10 mouse cellular contexts compared by ENCODE assay signal in genomic region chr8:10805405-10806151, GRCm38 (mm10).
DNase-seq lines count a peak whose midpoint lies in the region; ATAC-seq lines count a peak whose summit lies in the region.
"Had no signal": no experiment of that assay in that cellular context is flagged by ENCODE, and none has a peak within 500 bp of the region (broad histone marks: within the 10 kb centered on the region; RNA-seq: fewer than 3 reads in every experiment).

No protein-coding gene starts in this region.

- no peak for ATAC-seq in heart, embryonic 12.5 days (ENCODE audit: insufficient number of reproducible peaks, low FRiP score)
- peak; percentile 48; the same call in 1 of the 2 replicates for ATAC-seq in forebrain, embryonic 12.5 days (ENCODE audit: low FRiP score)
- ATAC-seq in kidney, embryonic 15.5 days (replicated peaks; ENCODE audit: low FRiP score) = 0 out of 2 replicates have a peak, but pooled peaks have one; percentile 43

- no peak overlapping the region for H3K4me3 ChIP-seq in heart, embryonic 12.5 days
- H3K4me3 ChIP-seq in forebrain, embryonic 12.5 days (replicated peaks) = no peak overlapping the region
- no peak overlapping the region for H3K4me3 ChIP-seq in kidney, embryonic 15.5 days (replicated peaks)
- H3K4me3 ChIP-seq: heart, adult 2 months had no signal

- H3K27me3 ChIP-seq in heart, embryonic 12.5 days (replicated peaks) = no peaks in the 10 kb centered on the region
- no peaks in the 10 kb centered on the region for H3K27me3 ChIP-seq in forebrain, embryonic 12.5 days
- H3K27me3 ChIP-seq in kidney, embryonic 15.5 days = peaks cover 21% of the 10 kb centered on the region; the same call in 1 of the 2 replicates

- H3K9ac ChIP-seq in heart, embryonic 12.5 days = 0 out of 2 replicates have a peak overlapping the region, but pooled peaks have one; percentile 8
- H3K9ac ChIP-seq in forebrain, embryonic 12.5 days = peak overlapping the region; percentile 42; the same call in 1 of the 2 replicates
- H3K9ac ChIP-seq in kidney, embryonic 15.5 days = no peak overlapping the region

- WGBS in heart, embryonic 12.5 days = 15% methylated on average over 23 of the region's 25 CpGs
- 1% methylated on average over 23 of the region's 25 CpGs for WGBS in forebrain, embryonic 12.5 days
- 9% methylated on average over 24 of the region's 25 CpGs for WGBS in kidney, embryonic 15.5 days

- H3K9me3 ChIP-seq in heart, embryonic 12.5 days (replicated peaks) = no peaks in the 10 kb centered on the region
- H3K9me3 ChIP-seq in forebrain, embryonic 12.5 days = no peaks in the 10 kb centered on the region
- H3K9me3 ChIP-seq in kidney, embryonic 15.5 days (replicated peaks) = no peaks in the 10 kb centered on the region

- no peaks in the 10 kb centered on the region for H3K36me3 ChIP-seq in heart, embryonic 12.5 days
- no peaks in the 10 kb centered on the region for H3K36me3 ChIP-seq in forebrain, embryonic 12.5 days (replicated peaks)
- no peaks in the 10 kb centered on the region for H3K36me3 ChIP-seq in kidney, embryonic 15.5 days

- DNase-seq in heart, adult 9 months (ENCODE audit: low spot score in 2 of 2) = no peak
- DNase-seq in neural tube, embryonic 10.5 days (ENCODE audit: extremely low spot score, low spot score) = peak; percentile 57
- no peak for DNase-seq in cerebellum, postnatal 10 days
- no peak for DNase-seq in spleen, postnatal 36 days (ENCODE audit: low spot score in 2 of 2)
- DNase-seq in cerebellum, adult 18-20 months = no peak
- DNase-seq: heart, adult 2 months had no signal

- H3K4me1 ChIP-seq in heart, embryonic 12.5 days (replicated peaks) = peaks cover 21% of the 10 kb centered on the region
- peaks cover 24% of the 10 kb centered on the region for H3K4me1 ChIP-seq in forebrain, embryonic 12.5 days
- H3K4me1 ChIP-seq in kidney, embryonic 15.5 days = peaks cover 4% of the 10 kb centered on the region; the same call in 1 of the 2 replicates

- H3K4me2 ChIP-seq in heart, embryonic 12.5 days = peak overlapping the region; percentile 57
- H3K4me2 ChIP-seq in forebrain, embryonic 12.5 days = peak overlapping the region; percentile 43
- peak overlapping the region; percentile 43 for H3K4me2 ChIP-seq in kidney, embryonic 15.5 days

- H3K27ac ChIP-seq in heart, embryonic 12.5 days (ENCODE audit: poor library complexity, severe bottlenecking) = no peak overlapping the region
- peak overlapping the region; percentile 50 for H3K27ac ChIP-seq in forebrain, embryonic 12.5 days
- no peak overlapping the region for H3K27ac ChIP-seq in kidney, embryonic 15.5 days
- H3K27ac ChIP-seq: heart, adult 2 months; macrophage had no signal
